Mouse (Mus musculus) adrenal gland, postnatal 10 days (tissue): ENCODE measurements around the gene Pik3c2a. TPM values are rescaled to one million over a fixed set of nuclear protein-coding genes. Genes with fewer than 3 reads are reported as not detected.
"Not testable (repeated sequence)": the region's sequence is repeated elsewhere in the genome, so short reads cannot be mapped to it uniquely, and the experiment has no call there.

Experiments used
- DNase-seq: peaks from one replicate; pipeline ENCODE4 v3.0.0; 2021; ENCODE audit warnings: mixed read lengths
- total RNA-seq, 2 experiments: library from RNA; stranded (reverse); gene quantifications; 2 replicates each; pipeline ENCODE4 v1.2.3; 2021

The Pik3c2a gene
- total RNA-seq, 2 experiments from 2014 or later = 27.0 to 31.5 TPM

- DNase-seq = no peak
Measured at GRCm38 (mm10) chr7:116392329-116392728, 50.9 kb downstream of the Pik3c2a start.

- DNase-seq = not testable (repeated sequence)
Measured at GRCm38 (mm10) chr7:116387389-116387788, 55.9 kb downstream of the Pik3c2a start.

DNA sequence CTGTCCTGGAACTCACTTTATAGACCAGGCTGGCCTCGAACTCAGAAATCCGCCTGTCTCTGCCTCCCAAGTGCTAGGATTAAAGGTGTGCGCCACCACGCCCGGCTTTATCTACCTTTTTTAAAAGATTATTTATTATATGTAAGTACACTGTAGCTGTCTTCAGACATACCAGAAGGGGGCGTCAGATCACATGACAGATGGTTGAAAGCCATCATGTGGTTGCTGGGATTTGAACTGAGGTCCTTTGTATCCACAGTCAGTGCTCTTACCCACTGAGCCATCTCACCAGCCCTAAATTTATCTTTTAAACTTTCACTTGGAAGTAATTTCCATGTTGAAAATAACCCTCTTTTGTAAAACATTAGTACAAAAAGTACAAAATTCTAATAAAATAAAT is 64.1 kb downstream of the Pik3c2a start:
- DNase-seq = not testable (repeated sequence)

- no peak for DNase-seq
Measured at GRCm38 (mm10) chr7:116374284-116374683, 69.0 kb downstream of the Pik3c2a start.

DNA sequence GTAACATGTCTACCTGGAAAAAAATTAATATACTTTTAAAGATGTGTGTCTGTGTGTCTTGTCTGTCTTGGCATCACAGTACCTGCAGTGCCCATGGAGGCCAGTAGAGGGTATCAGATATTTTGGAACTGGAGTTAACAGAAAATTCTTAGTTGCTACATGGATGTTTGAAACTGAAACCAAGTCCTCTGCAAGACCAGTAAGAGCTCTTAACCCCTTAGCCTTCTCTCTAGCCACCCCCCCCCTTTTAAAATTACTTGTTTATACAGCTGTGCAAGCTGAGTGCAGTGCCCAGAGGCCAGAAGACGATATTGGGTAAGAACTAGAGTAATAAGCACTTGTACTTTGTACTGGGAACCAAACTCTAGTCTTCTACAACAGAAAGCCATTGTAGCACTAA is 107.0 kb downstream of the Pik3c2a start:
- peak; percentile 79 for DNase-seq

DNA sequence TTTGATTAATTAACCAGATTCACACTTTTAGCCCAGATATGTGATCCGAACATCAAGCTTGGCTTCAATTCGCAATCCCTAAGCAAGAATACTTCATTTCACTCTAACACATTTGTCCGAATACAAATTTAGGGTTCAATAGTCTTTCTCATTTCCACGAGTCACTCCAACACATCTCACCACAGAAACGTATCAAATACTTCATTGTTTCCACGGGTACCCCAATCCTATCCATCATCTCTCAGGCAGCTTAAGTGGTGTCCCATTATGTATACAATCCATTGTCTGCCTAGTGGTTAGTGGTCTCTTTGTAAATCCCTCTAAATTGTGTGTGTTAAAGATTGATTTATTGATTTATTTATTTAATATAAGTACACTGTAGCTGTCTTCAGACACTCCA is 108.1 kb downstream of the Pik3c2a start:
- DNase-seq = no peak

- no peak for DNase-seq
Measured at GRCm38 (mm10) chr7:116334669-116335038, 108.6 kb downstream of the Pik3c2a start.

- peak; percentile 98 for DNase-seq
Measured at GRCm38 (mm10) chr7:116333713-116334668, 109.3 kb downstream of the Pik3c2a start, which contains the start of gene Rps13. Rps13 (minus strand) TSS chr7:116334195.

DNA sequence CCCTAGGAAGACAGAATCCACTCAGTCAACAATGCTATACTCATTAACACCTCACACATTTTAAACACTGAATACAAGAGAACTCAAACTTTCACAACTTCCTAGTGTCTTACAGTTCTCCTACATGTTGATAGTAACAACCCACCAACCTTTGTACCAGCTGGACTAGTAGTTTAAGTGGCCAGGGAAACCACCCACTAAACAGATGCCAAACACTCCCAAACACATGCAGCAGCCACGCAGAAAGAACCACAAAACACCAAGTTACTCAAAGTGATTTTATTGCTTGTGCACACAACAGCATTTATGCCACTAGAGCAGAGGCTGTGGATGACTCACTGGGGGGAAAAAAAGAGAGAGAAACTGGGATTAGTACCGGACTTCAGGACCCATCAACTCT is 112.0 kb downstream of the Pik3c2a start:
- no peak for DNase-seq

DNA sequence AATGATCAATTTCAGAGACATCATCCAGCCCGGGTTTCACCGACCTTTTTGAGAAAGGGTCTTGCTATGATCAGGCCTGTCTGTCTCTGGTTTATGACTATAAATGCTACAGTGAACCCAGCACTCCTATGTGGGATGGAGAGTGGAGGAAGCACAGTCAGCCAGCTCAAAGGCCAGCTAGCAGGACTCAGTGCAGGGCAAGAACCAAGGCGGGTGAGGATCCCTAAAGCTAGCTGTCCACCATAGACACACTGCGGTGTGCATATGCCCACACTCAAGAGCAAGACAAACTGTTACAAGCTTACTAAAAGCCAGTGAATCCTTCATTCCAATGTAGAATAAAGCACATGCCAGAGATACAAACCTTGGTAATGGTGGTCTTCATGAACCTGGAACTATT is 113.4 kb downstream of the Pik3c2a start:
- no peak for DNase-seq

DNA sequence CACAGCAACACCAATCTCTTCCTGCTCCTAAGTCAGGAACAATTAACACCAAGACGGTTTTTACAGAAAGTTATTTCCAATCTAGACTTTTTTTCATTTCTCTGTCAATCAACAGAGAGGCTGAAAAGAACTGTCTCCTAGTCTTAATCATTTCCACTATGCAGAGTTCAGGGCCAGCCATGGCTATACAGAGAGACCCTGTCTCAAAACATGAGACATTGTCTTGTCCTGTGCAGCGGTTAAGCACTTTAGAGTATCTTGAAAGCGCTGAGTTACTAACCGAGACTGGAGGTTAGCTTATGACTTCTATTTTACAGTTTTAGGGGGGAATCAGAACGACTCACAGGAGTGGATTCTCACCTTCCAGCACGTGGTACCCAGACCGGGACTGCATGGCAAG is 114.5 kb downstream of the Pik3c2a start:
- DNase-seq = no peak

GRCm38 (mm10) chr7:116327901-116328300 is 115.3 kb downstream of the Pik3c2a start:
- DNase-seq = no peak

- DNase-seq = peak; percentile 87
Measured at GRCm38 (mm10) chr7:116323331-116323964, 119.8 kb downstream of the Pik3c2a start.

GRCm38 (mm10) chr7:116309456-116309855 is 133.8 kb downstream of the Pik3c2a start:
- peak; percentile 40 for DNase-seq

- no peak for DNase-seq
Measured at GRCm38 (mm10) chr7:116308632-116308991, 134.6 kb downstream of the Pik3c2a start.

DNA sequence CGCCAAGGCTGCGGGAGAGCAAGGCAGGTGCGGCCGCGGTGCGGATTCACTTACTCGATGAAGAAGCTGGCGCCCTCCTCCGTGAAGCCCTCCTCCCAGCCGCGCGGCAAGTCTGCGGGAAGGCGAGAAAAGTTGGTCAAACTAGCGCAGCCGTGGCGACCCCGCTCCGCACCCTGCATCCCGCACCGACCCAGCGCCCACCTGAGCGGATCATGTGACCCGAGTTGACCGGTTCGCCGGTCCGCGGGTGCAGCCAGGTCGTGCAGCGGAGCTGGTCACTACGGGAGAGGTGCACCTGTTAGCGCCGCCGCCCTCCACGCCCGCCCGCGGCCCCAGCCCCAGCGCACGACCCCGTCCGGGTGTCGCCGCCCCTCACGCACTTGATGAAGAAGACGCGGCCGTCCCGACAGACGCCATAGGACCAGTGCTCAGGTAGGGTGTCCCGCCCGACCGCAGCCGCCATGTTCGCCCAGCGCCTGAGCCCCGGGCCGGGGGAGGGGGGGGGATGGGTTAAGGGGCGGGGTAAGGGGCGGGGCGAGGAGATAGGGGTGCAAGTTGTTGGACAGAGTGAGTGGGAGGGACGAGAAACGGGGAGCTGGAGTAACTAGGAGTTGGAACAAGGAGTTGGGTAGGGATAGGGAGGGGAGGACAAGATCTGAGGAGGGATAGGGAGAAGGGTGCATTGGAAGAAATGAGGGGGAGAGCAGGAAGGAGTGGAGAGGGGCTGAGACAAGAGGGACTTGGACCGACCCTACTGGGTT is 135.2 kb downstream of the Pik3c2a start, which contains the start of gene Plekha7:
Gene Plekha7 (minus strand): TSS at position 506 of the 761 bp plus-strand sequence.
- DNase-seq = peak; percentile 72

GRCm38 (mm10) chr7:116307099-116307870 is 136.0 kb downstream of the Pik3c2a start:
- DNase-seq = peak; percentile 86

- no peak for DNase-seq
Measured at GRCm38 (mm10) chr7:116306601-116307000, 136.6 kb downstream of the Pik3c2a start.

DNA sequence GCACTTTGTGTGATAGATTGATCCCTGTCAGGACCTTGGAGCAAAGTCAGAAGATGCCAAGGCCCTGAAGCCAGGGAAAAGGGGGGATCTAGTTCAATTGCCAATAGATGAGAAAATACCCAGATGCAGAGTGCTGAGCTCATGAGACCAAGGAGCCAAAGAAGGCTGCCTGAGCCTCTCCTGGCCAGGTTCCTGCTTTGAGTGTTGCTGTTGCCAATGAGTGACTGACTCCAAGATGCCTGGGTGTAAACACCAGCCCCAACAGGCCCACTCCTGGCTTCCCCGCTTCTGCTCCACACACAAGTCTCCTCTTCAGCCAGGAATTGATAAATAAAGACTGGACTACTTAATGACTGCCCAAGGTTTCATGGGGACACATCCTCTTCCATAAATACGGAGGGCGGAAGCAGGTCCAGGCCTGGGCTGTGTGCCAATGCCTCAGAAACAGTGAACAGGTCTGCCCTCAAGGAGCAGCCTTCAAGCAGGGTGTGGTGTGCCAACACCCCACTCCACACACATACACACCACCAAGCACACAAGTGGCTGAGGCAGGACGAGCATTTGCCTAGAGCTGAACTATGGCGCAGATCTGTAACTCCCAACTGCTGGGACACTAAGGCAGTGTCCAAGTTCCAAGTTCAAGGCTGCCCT is 141.5 kb downstream of the Pik3c2a start:
- no peak for DNase-seq

DNA sequence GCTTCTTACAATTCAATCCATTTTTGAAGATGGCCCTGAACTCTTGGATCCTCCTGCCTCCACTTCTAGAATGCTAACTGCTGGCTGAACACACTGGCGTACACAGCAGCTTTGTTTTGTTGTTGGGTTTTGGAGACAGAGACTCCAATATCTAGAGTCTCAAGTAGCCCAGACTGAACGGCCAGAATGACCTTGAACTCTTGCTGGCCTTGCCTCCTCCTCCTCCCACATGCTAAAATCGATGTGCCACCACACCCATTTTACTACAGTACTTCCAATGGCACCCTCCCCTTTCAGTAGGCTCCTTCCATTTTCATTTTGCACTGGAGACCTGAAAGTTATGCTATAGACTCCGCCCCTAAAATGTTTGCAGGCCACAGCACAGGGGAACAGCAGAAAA is 142.1 kb downstream of the Pik3c2a start:
- DNase-seq = no peak

GRCm38 (mm10) chr7:116298851-116299250 is 144.4 kb downstream of the Pik3c2a start:
- no peak for DNase-seq
